Mouse (Mus musculus) adipocyte (in vitro differentiated cells): ENCODE measurements around the gene Dnah17.

Source experiments
- DNase-seq: peaks from one replicate; pipeline ENCODE4 v3.0.0-alpha.2; 2016; ENCODE audit warnings: low spot score

The Dnah17 gene

DNA sequence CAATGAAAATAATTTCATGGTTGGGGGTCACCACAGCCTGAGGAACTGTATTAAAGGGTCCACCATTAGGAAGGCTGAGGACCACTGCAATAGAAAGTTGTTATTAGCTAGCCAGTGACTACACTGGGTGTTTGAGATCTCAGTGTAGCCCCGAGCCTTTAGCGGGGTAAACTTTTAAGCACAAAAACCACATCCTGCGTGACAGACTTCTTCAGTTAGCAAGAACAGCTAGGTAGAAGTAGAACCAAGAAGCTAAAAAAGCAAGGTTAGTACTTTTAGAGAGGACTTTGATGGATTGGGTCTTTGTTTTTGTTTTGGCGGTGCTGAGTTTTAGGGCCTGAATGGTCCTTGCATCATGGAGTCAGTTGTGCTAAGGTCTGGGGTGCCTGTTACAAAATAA, 13.3 kb upstream of the Dnah17 start:
- no peak for DNase-seq

GRCm38 (mm10) chr11:118142547-118143165, 12.2 kb upstream of the Dnah17 start:
- DNase-seq, result no peak

DNA sequence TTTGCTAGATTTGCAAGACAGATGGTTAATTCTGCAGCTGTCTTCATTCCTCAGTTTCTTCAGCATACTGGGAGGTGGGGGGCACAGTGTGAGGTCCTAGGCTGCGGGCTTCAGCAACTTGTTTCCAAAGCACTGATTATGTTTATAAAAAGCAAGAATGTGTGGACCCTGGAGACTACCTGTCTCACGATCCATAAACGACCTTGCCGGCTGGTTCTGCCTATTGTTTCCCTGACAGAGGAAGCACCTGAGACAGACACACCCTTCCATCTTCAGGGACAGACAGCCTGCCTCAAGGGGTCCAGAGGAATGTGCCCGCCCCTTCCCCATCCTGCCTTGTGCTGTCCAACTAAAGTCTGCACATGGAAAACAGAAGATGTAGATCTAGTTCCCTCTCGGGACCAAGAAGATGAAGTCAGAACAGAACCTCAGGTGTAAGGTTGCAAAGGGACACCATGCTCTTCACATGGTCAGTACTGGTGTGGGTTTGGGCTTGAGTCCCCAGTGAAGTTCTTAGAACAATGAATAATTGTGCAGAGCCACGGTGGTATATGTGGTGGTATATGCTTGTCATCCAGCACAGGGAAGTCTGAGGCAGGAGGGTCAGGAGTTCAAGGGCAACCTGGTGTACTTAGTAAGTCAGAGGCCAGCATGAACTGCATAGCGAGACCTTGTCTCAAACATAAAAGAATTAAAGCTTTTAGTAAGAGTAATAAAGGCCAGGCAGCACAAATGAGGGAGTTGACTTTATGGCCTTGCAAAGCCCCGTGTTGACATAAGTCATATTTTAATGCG, 10.5 kb upstream of the Dnah17 start:
- no peak for DNase-seq

DNA sequence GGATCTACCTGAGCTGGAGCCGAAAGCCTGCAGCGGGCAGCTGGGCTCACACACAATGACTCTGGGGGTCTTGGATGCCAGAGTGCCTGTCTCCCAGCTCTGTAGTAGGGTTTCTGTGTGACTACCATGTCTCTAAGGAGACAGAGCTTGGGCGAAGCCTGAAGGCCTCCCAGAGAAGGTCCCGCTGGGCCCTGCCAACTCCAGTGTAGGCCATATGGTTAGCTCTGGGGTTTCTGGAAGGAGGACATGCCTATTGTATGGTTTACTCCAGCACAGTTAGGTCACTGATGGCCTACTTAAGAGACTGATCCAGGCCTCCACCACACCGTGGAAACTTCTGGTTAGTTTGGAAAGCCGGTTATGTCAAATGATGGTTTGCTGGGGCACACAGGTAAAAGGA, 7.9 kb upstream of the Dnah17 start:
- no peak for DNase-seq

GRCm38 (mm10) chr11:118136172-118136632, 5.8 kb upstream of the Dnah17 start:
- no peak for DNase-seq

- DNase-seq, result no peak
Measured at GRCm38 (mm10) chr11:118135271-118135670, 4.8 kb upstream of the Dnah17 start.

DNA sequence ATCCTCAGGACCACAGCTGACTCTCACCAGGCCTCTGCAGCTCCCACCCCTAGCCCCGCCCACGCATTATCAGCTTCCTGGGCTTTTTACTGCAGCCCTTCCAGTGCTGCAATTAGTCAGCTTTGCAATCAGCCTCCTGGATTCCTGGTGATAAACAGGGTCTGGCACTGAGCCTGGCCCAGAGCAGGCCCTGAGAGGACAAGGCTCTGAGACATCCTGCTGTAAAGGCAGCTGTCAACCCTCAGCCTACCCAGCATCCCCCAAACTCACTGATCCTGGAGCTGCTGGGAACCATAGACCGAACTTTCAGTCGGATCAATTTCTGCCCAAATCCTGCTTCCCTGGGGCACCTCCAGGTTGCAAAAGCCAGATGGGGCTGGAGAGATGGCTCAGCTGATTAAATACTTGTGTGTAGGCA, 3.3 kb upstream of the Dnah17 start:
- no peak for DNase-seq

- no peak for DNase-seq
Measured at GRCm38 (mm10) chr11:118133133-118133751, 2.8 kb upstream of the Dnah17 start.

DNA sequence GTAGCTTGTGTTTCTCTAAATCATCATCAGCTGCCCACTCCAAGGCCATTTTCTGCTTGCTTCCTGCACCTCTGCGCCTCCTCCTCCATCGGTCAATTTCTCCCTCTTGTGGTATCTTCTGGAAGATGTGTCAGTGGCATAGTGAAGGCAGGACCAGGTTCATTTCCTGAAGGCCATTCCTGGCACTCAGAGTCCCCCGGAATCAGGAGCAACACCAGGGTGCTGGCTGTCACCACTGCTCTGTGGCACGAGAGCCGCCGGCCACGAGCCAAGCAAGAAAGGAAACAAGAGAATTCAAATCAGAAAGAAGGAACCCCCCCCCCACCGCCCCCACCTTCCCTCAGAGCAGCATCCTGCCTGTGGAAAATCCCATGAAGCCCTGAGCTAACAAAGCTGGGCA, 1.7 kb upstream of the Dnah17 start:
- no peak for DNase-seq

DNA sequence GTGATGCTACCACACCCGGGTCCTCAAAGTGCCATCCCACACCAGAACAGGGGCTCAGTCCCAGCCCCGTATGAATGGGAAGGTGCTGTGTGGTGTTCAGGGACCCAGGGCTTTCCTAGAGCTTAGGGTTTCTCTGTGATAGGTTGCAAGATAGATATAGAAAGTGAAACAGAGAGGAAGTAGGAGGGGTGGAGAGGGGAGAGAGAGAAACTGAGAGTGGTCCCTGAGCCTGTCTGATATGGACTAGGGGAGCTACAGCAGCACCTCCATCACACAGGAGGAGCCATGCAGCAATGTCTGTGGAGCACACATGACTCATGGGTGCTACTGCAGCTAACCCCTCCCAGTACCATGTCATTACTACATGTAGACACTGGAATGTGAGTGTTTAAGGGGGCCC, 622 bp downstream of the Dnah17 start:
- DNase-seq, result no peak

GRCm38 (mm10) chr11:118121592-118121991, 8.8 kb downstream of the Dnah17 start:
- DNase-seq, result no peak

DNA sequence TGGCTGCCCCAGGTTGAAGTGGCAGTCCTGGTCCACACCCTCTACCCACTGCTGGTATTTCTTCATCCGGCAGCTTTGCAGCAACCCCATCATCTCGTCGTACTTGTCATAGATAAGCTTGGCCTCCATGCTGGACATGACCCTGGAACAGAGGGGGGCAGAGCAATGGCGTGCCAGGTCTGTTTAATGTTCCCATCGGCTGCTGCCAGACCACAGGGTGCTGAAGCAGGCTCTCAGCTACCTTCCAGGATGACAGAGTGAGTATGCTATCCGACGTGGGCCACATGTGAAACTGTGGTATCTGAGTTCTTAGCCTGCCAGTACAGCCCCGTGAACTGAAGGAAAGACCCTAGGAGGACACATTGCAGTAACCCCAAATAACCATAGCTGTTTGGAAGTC, 11.7 kb downstream of the Dnah17 start:
- no peak for DNase-seq

DNA sequence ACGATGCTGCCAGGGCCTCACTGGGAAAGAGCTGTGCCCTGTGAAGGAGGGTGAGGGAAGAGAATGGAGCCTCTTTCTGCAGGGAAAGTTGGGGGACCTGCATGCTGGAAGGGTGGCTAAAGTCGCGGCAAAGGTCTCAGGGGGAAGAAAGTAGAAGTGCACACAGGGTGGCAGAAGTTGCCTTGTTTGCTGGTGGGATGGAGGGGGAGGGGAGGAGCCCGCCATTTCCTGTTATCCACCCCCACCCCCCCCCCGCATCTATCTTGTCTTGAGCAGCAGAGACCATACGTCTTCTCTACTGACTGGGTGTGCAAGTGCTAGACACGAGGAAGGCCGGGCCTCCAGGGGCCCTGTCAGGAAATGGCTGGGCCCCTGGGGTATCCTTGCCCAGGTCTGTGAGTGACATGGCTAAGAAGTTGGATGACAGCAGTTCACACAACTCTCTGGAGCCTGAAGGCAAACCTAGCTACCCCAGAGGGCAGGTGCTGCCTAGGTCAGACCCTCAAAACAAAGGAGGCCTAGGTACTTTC, 15.8 kb downstream of the Dnah17 start:
- no peak for DNase-seq

- no peak for DNase-seq
Measured at GRCm38 (mm10) chr11:118113516-118114205, 16.8 kb downstream of the Dnah17 start.

DNA sequence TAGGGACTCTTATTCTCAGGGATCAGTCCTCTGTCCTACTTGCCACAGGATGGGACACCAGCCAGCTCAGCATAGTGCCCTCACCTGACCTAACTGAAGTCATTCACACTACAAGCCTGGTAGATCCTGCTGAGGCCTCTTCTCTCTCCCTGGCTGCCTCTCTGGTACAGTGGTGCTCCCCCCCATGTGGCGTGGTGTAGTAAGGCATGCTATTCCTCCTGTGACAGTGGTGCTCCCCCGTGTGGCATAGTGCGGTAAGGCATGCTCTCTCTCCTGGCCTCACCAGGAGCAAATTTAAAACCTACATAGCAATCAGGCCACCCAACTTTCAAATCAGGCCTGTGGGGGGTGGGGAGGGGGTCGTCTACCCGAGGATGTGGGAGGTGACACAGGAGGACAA, 26.4 kb downstream of the Dnah17 start:
- peak; percentile 92 for DNase-seq

DNA sequence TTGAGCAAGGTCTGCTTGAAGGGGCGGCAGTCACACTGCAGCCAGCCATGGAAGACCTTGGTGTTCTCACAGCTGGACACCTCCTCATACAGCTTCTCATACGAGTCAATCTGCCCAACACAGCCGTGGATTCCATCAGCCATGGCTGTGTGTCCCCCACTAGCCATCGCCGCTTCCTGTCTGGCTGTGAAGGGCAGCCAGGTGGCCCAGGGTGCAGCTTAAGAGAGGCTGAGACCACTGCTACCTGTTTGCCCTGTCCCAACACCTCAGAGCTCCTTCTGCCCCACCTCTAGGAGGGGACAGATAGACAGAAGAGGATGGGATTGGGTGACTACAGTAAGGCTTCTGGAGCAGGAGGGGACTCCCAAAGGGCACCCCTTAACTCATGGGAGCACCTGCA, 27.1 kb downstream of the Dnah17 start:
- no peak for DNase-seq

GRCm38 (mm10) chr11:118102838-118103237, 27.6 kb downstream of the Dnah17 start:
- DNase-seq, result peak; percentile 89

- DNase-seq, result no peak
Measured at GRCm38 (mm10) chr11:118101133-118101532, 29.3 kb downstream of the Dnah17 start.

DNA sequence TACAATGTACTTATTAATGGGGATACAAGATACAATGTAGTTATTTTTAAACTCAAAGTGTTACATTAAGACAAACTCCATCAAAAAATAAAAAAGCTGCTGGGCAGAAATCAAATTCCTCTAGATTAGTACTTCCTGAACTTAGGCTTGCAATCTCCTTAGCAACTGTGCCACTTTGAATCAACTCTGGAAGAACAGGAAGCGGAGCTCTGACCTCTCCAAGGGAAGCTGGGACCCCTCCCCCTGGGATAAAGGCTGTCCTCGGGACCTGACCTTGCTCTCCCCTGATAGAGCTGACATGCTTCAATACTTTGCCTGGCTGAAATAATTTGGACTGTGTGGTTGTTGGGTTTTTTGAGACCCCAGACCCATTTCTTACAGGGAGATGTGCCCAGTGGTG, 33.7 kb downstream of the Dnah17 start:
- no peak for DNase-seq

DNA sequence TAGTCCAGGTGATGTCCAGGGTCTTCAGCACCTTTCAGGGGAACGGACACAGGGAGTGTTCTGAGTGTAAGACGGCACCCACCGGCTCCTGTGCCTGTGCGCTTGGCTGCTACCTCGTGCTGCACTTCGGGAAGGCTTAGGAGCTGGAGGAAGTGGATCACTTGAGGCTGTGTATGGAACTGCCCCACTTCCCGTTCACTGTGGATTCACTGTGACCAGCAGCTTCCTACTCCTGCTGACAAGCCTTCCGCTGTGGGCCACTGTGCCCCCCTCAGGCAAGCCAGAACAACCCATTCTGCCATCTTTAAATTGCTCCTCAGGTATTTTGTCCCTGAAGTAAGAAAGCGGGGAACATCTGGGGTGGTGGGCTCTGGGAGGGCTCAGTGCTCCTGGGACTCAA, 35.4 kb downstream of the Dnah17 start:
- DNase-seq, result no peak

GRCm38 (mm10) chr11:118091002-118091670, 39.3 kb downstream of the Dnah17 start:
- DNase-seq, result no peak

GRCm38 (mm10) chr11:118088896-118089295, 41.5 kb downstream of the Dnah17 start:
- DNase-seq, result no peak
